Mouse (Mus musculus): Measurements from ENCODE around the gene Rsph1.
"Not testable (repeated sequence)": the region's sequence is repeated elsewhere in the genome, so short reads cannot be mapped to it uniquely, and the experiment has no call there.

The Rsph1 gene

GRCm38 (mm10) chr17:31277931-31278330 lies 748 bp upstream of the Rsph1 start:
- DNase-seq (ENCODE audit: low read depth, low spot score), result no peak

- no peak for DNase-seq (ENCODE audit: low read depth, low spot score)
Observed at GRCm38 (mm10) chr17:31276207-31276921, 819 bp downstream of the Rsph1 start.

GRCm38 (mm10) chr17:31275181-31275580 lies 2.0 kb downstream of the Rsph1 start:
- peak; percentile 49 for DNase-seq (ENCODE audit: low read depth, low spot score)

GRCm38 (mm10) chr17:31273631-31274030 lies 3.6 kb downstream of the Rsph1 start:
- no peak for DNase-seq (ENCODE audit: low read depth, low spot score)

GRCm38 (mm10) chr17:31272416-31273165 lies 4.6 kb downstream of the Rsph1 start:
- no peak for DNase-seq (ENCODE audit: low read depth, low spot score)

GRCm38 (mm10) chr17:31271136-31271851 lies 5.9 kb downstream of the Rsph1 start:
- DNase-seq (ENCODE audit: low read depth, low spot score), result no peak

- DNase-seq (ENCODE audit: low read depth, low spot score), result not testable (repeated sequence)
Observed at GRCm38 (mm10) chr17:31270736-31271135, 6.4 kb downstream of the Rsph1 start.

- DNase-seq (ENCODE audit: low read depth, low spot score), result no peak
Observed at GRCm38 (mm10) chr17:31270246-31270645, 6.9 kb downstream of the Rsph1 start.

GRCm38 (mm10) chr17:31269761-31270160 lies 7.4 kb downstream of the Rsph1 start:
- no peak for DNase-seq (ENCODE audit: low read depth, low spot score)

- DNase-seq (ENCODE audit: low read depth, low spot score), result no peak
Observed at GRCm38 (mm10) chr17:31268016-31268415, 9.2 kb downstream of the Rsph1 start.

- DNase-seq (ENCODE audit: low read depth, low spot score), result no peak
Observed at GRCm38 (mm10) chr17:31267603-31268002, 9.6 kb downstream of the Rsph1 start.

GRCm38 (mm10) chr17:31267138-31267537 lies 10.0 kb downstream of the Rsph1 start:
- no peak for DNase-seq (ENCODE audit: low read depth, low spot score)

- peak; percentile 33 for DNase-seq (ENCODE audit: low read depth, low spot score)
Observed at GRCm38 (mm10) chr17:31266321-31266950, 10.7 kb downstream of the Rsph1 start.

- no peak for DNase-seq (ENCODE audit: low read depth, low spot score)
Observed at GRCm38 (mm10) chr17:31265831-31266230, 11.4 kb downstream of the Rsph1 start.

GRCm38 (mm10) chr17:31265171-31265572 lies 12.0 kb downstream of the Rsph1 start:
- DNase-seq (ENCODE audit: low read depth, low spot score), result no peak

GRCm38 (mm10) chr17:31264372-31264771 lies 12.8 kb downstream of the Rsph1 start:
- DNase-seq (ENCODE audit: low read depth, low spot score), result no peak

GRCm38 (mm10) chr17:31263770-31264169 lies 13.4 kb downstream of the Rsph1 start:
- no peak for DNase-seq (ENCODE audit: low read depth, low spot score)

GRCm38 (mm10) chr17:31262715-31263114 lies 14.5 kb downstream of the Rsph1 start:
- DNase-seq (ENCODE audit: low read depth, low spot score), result no peak

GRCm38 (mm10) chr17:31261352-31261751 lies 15.8 kb downstream of the Rsph1 start:
- DNase-seq (ENCODE audit: low read depth, low spot score), result no peak

- DNase-seq (ENCODE audit: low read depth, low spot score), result no peak
Observed at GRCm38 (mm10) chr17:31260430-31260829, 16.8 kb downstream of the Rsph1 start.

GRCm38 (mm10) chr17:31259825-31260224 lies 17.4 kb downstream of the Rsph1 start:
- DNase-seq (ENCODE audit: low read depth, low spot score), result peak; percentile 56

- no peak for DNase-seq (ENCODE audit: low read depth, low spot score)
Observed at GRCm38 (mm10) chr17:31259145-31259544, 18.0 kb downstream of the Rsph1 start.
